Mouse (Mus musculus): Measurements from ENCODE around the gene Lsm12. TPM values are rescaled to one million over a fixed set of nuclear protein-coding genes. Genes with fewer than 3 reads are reported as not detected.

Lsm12 gene
- polyA plus RNA-seq (2016; fragmentation: Nextera tagmentation; extraction: Ambion mirVana), result 114 TPM in 2 replicates

GRCm38 (mm10) chr11:102184646-102185495 is at the start of gene Lsm12:
Lsm12 (minus strand) TSS chr11:102185296.
- Histone ChIP-seq H3K36me3 (peaks cover 14% of the 10 kb centered on the region), H3K9me3 (replicated peaks) (no peaks in the 10 kb centered on the region), H3K4me3 (peak within 1 kb of the TSS; percentile 88), H3K9ac (peak within 1 kb of the TSS; percentile 94), H3K27ac (peak within 1 kb of the TSS; percentile 97), H3K4me2 (replicated peaks) (peak within 1 kb of the TSS; percentile 61), H3K4me1 (peaks cover 14% of the 10 kb centered on the region), H3K27me3 (no peaks in the 10 kb centered on the region)
- ATAC-seq (ENCODE audit: low FRiP score), result peak; percentile 87
- under 1% methylated on average over 70 of the region's 70 CpGs for WGBS

DNA sequence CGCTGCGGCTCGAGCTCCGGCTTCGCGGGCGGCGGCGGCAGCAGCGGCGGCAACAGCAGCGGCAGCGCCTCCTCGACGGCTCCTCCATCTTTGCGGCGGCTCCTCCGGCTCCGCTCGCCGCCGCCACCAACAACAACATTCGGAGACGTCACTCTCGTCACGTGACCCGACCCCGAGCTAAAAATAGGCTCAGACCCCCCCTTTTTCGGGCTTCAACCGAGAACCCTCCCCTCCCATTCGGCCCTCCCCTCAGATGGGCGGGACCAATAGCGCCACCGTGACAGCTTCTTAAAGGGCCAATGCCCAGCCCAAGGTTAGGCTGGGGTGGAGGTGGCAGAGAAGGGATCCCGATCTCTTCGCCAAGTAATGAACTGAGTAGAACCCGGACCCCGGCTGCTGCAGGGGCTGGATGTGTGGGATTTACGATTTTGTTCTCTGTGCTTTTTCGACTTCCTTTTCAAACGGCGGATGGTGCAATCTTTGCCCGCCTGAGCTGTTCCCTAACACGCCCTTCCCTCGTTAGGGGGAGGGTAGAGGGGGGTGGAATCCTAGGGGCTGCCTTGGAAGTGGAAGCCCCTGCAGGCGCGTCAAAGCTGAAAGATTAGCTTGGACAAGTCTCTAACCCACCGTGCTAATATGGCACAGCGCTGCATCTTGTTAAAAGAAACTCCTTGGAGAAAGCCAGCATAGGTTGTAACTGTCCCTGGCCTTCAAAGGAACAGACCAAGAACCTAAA is 45.1 kb upstream of the Lsm12 start, which contains the start of gene Hdac5:
Gene Hdac5, minus strand, starts transcription at position 161 of the 736 bp plus-strand sequence.
- WGBS, result 0% methylated on average over 34 of the region's 49 CpGs
- no peaks in the 10 kb centered on the region for H3K27me3 ChIP-seq
- H3K9me3 ChIP-seq (replicated peaks), result no peaks in the 10 kb centered on the region
- no peaks in the 10 kb centered on the region for H3K36me3 ChIP-seq
- H3K4me1 ChIP-seq, result peaks cover 44% of the 10 kb centered on the region
- ATAC-seq (ENCODE audit: low FRiP score), result peak; percentile 87
- peak within 1 kb of the TSS; percentile 94 for H3K4me3 ChIP-seq
- peak within 1 kb of the TSS; percentile 96 for H3K27ac ChIP-seq
- H3K4me2 ChIP-seq (replicated peaks), result peak within 1 kb of the TSS; percentile 88
- peak within 1 kb of the TSS; percentile 94 for H3K9ac ChIP-seq

- Histone ChIP-seq H3K4me2 (replicated peaks) (peak overlapping the region; percentile 88), H3K4me1 (peaks cover 52% of the 10 kb centered on the region), H3K36me3 (no peaks in the 10 kb centered on the region), H3K9ac (peak overlapping the region; percentile 94), H3K4me3 (peak overlapping the region; percentile 94), H3K27ac (peak overlapping the region; percentile 96), H3K27me3 (no peaks in the 10 kb centered on the region), H3K9me3 (replicated peaks) (no peaks in the 10 kb centered on the region)
- peak; percentile 26 for ATAC-seq (ENCODE audit: low FRiP score)
- WGBS, result 0% methylated on average over 41 of the region's 47 CpGs
Observed at GRCm38 (mm10) chr11:102229331-102229953, 44.3 kb upstream of the Lsm12 start.

GRCm38 (mm10) chr11:102228646-102229268 is 43.7 kb upstream of the Lsm12 start:
- Histone ChIP-seq H3K36me3 (no peaks in the 10 kb centered on the region), H3K9me3 (replicated peaks) (no peaks in the 10 kb centered on the region), H3K4me1 (peaks cover 55% of the 10 kb centered on the region), H3K4me3 (peak overlapping the region; percentile 94), H3K4me2 (replicated peaks) (peak overlapping the region; percentile 88), H3K27me3 (no peaks in the 10 kb centered on the region), H3K27ac (peak overlapping the region; percentile 96), H3K9ac (peak overlapping the region; percentile 94)
- 11% methylated on average over 7 of the region's 7 CpGs for WGBS
- no peak for ATAC-seq (ENCODE audit: low FRiP score)

GRCm38 (mm10) chr11:102228191-102228545 is 43.1 kb upstream of the Lsm12 start:
- Histone ChIP-seq H3K27me3 (no peaks in the 10 kb centered on the region), H3K27ac (peak overlapping the region; percentile 96), H3K9me3 (replicated peaks) (no peaks in the 10 kb centered on the region), H3K9ac (peak overlapping the region; percentile 94), H3K36me3 (no peaks in the 10 kb centered on the region), H3K4me2 (replicated peaks) (peak overlapping the region; percentile 88), H3K4me3 (peak overlapping the region; percentile 94), H3K4me1 (peaks cover 60% of the 10 kb centered on the region)
- WGBS, result 17% methylated on average over 9 of the region's 9 CpGs
- no peak for ATAC-seq (ENCODE audit: low FRiP score)

DNA sequence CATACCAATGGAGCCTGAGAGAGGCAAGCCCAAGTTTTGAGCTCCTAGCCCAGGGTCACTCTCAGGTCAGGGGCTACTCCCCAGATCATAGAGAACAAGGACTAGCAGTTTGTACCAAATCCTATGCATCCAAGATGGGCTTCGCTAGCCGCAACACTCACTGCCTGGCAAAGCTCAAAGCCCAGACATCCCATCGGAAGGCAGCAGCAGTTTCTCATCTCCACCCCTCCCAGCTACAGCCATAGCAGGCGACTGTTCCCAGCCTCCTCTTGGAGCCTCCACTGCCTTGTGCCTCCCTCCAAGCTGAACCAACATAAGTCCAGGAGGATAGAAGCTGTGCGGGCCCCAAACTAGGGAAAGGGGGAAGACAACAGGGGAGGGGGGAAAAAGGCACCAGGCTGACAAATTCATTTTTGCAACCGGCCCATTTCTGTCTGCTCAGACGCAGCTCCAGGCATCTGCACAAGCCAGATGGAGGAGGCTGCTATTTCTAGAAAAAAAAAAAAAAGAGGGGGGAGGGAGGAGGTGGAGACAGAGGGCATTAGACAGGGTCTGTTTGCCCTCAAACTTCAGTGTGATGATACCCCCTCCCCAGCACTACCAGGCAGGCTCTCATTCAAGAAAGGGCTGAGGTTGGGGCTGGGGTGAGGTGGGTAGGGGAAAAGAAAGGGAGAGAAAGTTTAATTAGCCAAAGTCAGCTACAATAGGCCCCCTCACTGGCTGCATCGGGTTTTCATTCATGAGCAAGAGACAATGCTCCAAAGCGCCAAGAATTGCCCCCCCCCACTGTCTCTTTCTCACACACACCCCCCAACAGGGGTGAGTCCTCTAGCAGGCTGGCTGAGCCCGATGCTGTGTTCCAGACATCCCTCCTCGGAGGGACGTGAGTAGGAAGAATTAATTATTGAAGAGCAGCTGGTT is 42.4 kb upstream of the Lsm12 start:
- peaks cover 65% of the 10 kb centered on the region for H3K4me1 ChIP-seq

GRCm38 (mm10) chr11:102226067-102226978 is 41.2 kb upstream of the Lsm12 start:
- Histone ChIP-seq H3K4me3 (peak overlapping the region; percentile 94), H3K9me3 (replicated peaks) (no peaks in the 10 kb centered on the region), H3K4me1 (peaks cover 65% of the 10 kb centered on the region), H3K4me2 (replicated peaks) (peak overlapping the region; percentile 88), H3K27me3 (no peaks in the 10 kb centered on the region), H3K9ac (peak overlapping the region; percentile 94; the same call in 1 of the 2 replicates), H3K36me3 (peaks cover 9% of the 10 kb centered on the region; the same call in 1 of the 2 replicates), H3K27ac (peak overlapping the region; percentile 96)
- ATAC-seq (ENCODE audit: low FRiP score), result no peak
- WGBS, result 59% methylated on average over 12 of the region's 12 CpGs

More for the DNA sequence above, 42.4 kb upstream of the Lsm12 start:
- peak overlapping the region; percentile 88 for H3K4me2 ChIP-seq (replicated peaks)
- no peaks in the 10 kb centered on the region for H3K9me3 ChIP-seq (replicated peaks)
- ATAC-seq (ENCODE audit: low FRiP score), result peak; percentile 79
- peak overlapping the region; percentile 96 for H3K27ac ChIP-seq
- no peaks in the 10 kb centered on the region for H3K27me3 ChIP-seq
- 18% methylated on average over 12 of the region's 12 CpGs for WGBS
- H3K9ac ChIP-seq, result peak overlapping the region; percentile 94
- H3K4me3 ChIP-seq, result peak overlapping the region; percentile 94
- no peaks in the 10 kb centered on the region for H3K36me3 ChIP-seq

- H3K9ac ChIP-seq, result peak overlapping the region; percentile 43; the same call in 1 of the 2 replicates
- WGBS, result 76% methylated on average over 5 of the region's 5 CpGs
- ATAC-seq (ENCODE audit: low FRiP score), result no peak
- H3K27me3 ChIP-seq, result no peaks in the 10 kb centered on the region
- no peak overlapping the region for H3K27ac ChIP-seq
- H3K4me3 ChIP-seq, result peak overlapping the region; percentile 15; the same call in 1 of the 2 replicates
- H3K4me1 ChIP-seq, result peaks cover 64% of the 10 kb centered on the region
- H3K4me2 ChIP-seq (replicated peaks), result peak overlapping the region; percentile 46
- H3K9me3 ChIP-seq (replicated peaks), result no peaks in the 10 kb centered on the region
- H3K36me3 ChIP-seq, result peaks cover 19% of the 10 kb centered on the region
Observed at GRCm38 (mm10) chr11:102225221-102225620, 40.1 kb upstream of the Lsm12 start.

- Histone ChIP-seq H3K4me3 (peak overlapping the region; percentile 15), H3K9ac (peak overlapping the region; percentile 43; the same call in 1 of the 2 replicates), H3K36me3 (peaks cover 24% of the 10 kb centered on the region), H3K9me3 (replicated peaks) (no peaks in the 10 kb centered on the region), H3K27me3 (no peaks in the 10 kb centered on the region), H3K27ac (no peak overlapping the region), H3K4me1 (peaks cover 70% of the 10 kb centered on the region), H3K4me2 (replicated peaks) (peak overlapping the region; percentile 46)
- ATAC-seq (ENCODE audit: low FRiP score), result no peak
- WGBS, result 7% methylated on average over 22 of the region's 22 CpGs
Observed at GRCm38 (mm10) chr11:102224686-102225085, 39.6 kb upstream of the Lsm12 start.

- H3K36me3 ChIP-seq, result peaks cover 27% of the 10 kb centered on the region
Observed at GRCm38 (mm10) chr11:102223166-102223565, 38.1 kb upstream of the Lsm12 start.

More at GRCm38 (mm10) chr11:102223166-102223565, 38.1 kb upstream of the Lsm12 start:
- Histone ChIP-seq H3K9me3 (replicated peaks) (no peaks in the 10 kb centered on the region), H3K9ac (0 out of 2 replicates have a peak overlapping the region, but pooled peaks have one; percentile 39), H3K4me2 (replicated peaks) (no peak overlapping the region), H3K4me3 (no peak overlapping the region), H3K27me3 (no peaks in the 10 kb centered on the region), H3K27ac (no peak overlapping the region), H3K4me1 (peaks cover 73% of the 10 kb centered on the region)
- 43% methylated on average over 6 of the region's 6 CpGs for WGBS
- ATAC-seq (ENCODE audit: low FRiP score), result no peak
